Mouse (Mus musculus) effector memory CD4-positive, alpha-beta T cell, adult 7 months (primary cell): Measurements from ENCODE around the gene Dnah11. TPM values are rescaled to one million over a fixed set of nuclear protein-coding genes. Genes with fewer than 3 reads are reported as not detected.

Experiments used
- polyA plus RNA-seq: library from polyadenylated mRNA; unstranded; fragments of 100-300 nt; shearing (Covaris generic); gene quantifications from one replicate; pipeline ENCODE4 v1.2.1, GENCODE M21; 2017

Gene Dnah11
- 2.0 TPM for polyA plus RNA-seq

GRCm38 (mm10) chr12:118198386-118199093 is at the start of gene Dnah11:
Gene Dnah11, minus strand, starts transcription at chr12:118199043.

Other genes starting within 250 kb of the Dnah11 start
- gene Sp4, start 102.4 kb upstream of the Dnah11 start, polyA plus RNA-seq: 40.5 TPM